In the genomic region with DNA sequence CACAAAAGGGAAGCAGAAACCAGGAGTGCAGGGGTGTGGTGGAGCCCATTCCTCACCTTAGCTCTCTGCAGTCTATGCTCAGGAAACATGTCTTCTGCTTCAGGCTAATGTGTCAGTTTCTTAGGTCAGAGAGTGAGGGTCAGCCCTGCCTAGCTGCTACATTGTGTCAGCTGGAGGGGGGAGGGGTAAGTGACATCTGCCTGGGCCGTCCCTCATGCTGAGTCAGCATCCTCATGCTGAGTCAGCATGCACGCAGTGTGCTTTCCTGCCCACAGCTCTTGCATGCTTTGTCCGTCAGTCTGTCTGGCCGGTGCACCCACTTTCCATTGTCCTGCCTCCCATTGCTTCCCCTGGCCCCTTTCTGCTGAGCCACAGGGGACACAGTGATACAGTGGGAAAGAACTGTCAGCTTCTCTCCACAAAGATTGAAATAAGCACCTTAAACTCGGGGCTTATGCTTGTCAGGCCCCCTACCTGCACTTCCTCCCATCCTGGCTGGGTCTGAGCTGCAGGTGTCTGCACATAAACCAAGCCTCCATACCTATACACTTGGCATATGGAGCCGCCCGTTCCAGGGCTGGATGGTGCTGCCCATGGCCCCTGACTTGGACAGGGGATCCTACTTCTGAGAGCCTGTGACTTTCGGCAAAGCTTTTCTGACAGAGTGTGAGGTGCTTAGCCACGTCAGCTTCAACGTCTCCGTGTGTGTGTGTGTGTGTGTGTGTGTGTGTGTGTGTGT, we compare ENCODE assay signal across 9 mouse cellular contexts. TPM values are rescaled to one million over a fixed set of nuclear protein-coding genes. Genes with fewer than 3 reads are reported as not detected.
DNase-seq lines count a peak whose midpoint lies in the region; ATAC-seq lines count a peak whose summit lies in the region.
"Had no signal": no experiment of that assay in that cellular context is flagged by ENCODE, and none has a peak within 500 bp of the region (broad histone marks: within the 10 kb centered on the region; RNA-seq: fewer than 3 reads in every experiment).

No protein-coding gene starts in this region.

- H3K36me3 ChIP-seq in hindbrain, embryonic 11.5 days (ENCODE audit: control insufficient read depth, insufficient read depth, low read length), result no peaks in the 10 kb centered on the region
- H3K36me3 ChIP-seq in hindbrain, embryonic 14.5 days (replicated peaks; ENCODE audit: control insufficient read depth, insufficient read depth), result no peaks in the 10 kb centered on the region
- no peaks in the 10 kb centered on the region for H3K36me3 ChIP-seq in neural tube, embryonic 11.5 days (ENCODE audit: control insufficient read depth, insufficient read depth, low read length)

- no peak for ATAC-seq in hindbrain, embryonic 11.5 days (ENCODE audit: low FRiP score)
- ATAC-seq in hindbrain, embryonic 14.5 days (ENCODE audit: low FRiP score), result no peak
- ATAC-seq in neural tube, embryonic 11.5 days (ENCODE audit: insufficient read depth, low FRiP score, low TSS enrichment), result no peak

- no peak overlapping the region for H3K4me2 ChIP-seq in hindbrain, embryonic 11.5 days (replicated peaks; ENCODE audit: low read depth, low read length)
- no peak overlapping the region for H3K4me2 ChIP-seq in hindbrain, embryonic 14.5 days (replicated peaks)
- H3K4me2 ChIP-seq in neural tube, embryonic 11.5 days (ENCODE audit: low read depth), result no peak overlapping the region

- DNase-seq in hindbrain, embryonic 11.5 days (ENCODE audit: low spot score), result peak; percentile 55
- DNase-seq in hindbrain, embryonic 14.5 days (ENCODE audit: low spot score), result no peak
- peak; percentile 29 for DNase-seq in neural tube, embryonic 11.5 days (ENCODE audit: low spot score)
- DNase-seq in neural tube, embryonic 10.5 days (ENCODE audit: extremely low spot score, low spot score), result no peak
- DNase-seq in kidney, postnatal 36 days, result peak; percentile 19 to 20
- DNase-seq in cerebellum, adult 11 months, result no peak
- no peak for DNase-seq in frontal cortex, postnatal 14 days (ENCODE audit: low spot score in 2 of 2)
- DNase-seq: cerebellum, adult 18-20 months; thymus, adult 2 months had no signal

- H3K4me1 ChIP-seq in hindbrain, embryonic 11.5 days (replicated peaks; ENCODE audit: control insufficient read depth, insufficient read depth, low read length), result 0 out of 2 replicates have a peak, but pooled peaks cover 8% of the 10 kb centered on the region
- 0 out of 2 replicates have a peak, but pooled peaks cover 9% of the 10 kb centered on the region for H3K4me1 ChIP-seq in hindbrain, embryonic 14.5 days (replicated peaks; ENCODE audit: control insufficient read depth, insufficient read depth, low read length)
- H3K4me1 ChIP-seq in neural tube, embryonic 11.5 days (ENCODE audit: control insufficient read depth, insufficient read depth, low read length), result peaks cover 5% of the 10 kb centered on the region; the same call in 1 of the 2 replicates

- H3K27me3 ChIP-seq in hindbrain, embryonic 11.5 days (ENCODE audit: control insufficient read depth, insufficient read depth, low read length), result peaks cover 2% of the 10 kb centered on the region; the same call in 1 of the 2 replicates
- peaks cover 22% of the 10 kb centered on the region; the same call in 1 of the 2 replicates for H3K27me3 ChIP-seq in hindbrain, embryonic 14.5 days (ENCODE audit: control insufficient read depth, insufficient read depth, low read length)
- H3K27me3 ChIP-seq in neural tube, embryonic 11.5 days (ENCODE audit: control insufficient read depth, insufficient read depth, low read length), result peaks cover 3% of the 10 kb centered on the region; the same call in 1 of the 2 replicates

- H3K4me3 ChIP-seq in hindbrain, embryonic 11.5 days (ENCODE audit: low read depth, low read length), result no peak overlapping the region
- no peak overlapping the region for H3K4me3 ChIP-seq in hindbrain, embryonic 14.5 days (replicated peaks; ENCODE audit: low read length)
- H3K4me3 ChIP-seq in neural tube, embryonic 11.5 days (ENCODE audit: low read depth, low read length), result no peak overlapping the region

- H3K9ac ChIP-seq in hindbrain, embryonic 11.5 days (ENCODE audit: low read depth, low read length), result no peak overlapping the region
- no peak overlapping the region for H3K9ac ChIP-seq in hindbrain, embryonic 14.5 days
- H3K9ac ChIP-seq in neural tube, embryonic 11.5 days (ENCODE audit: low read length), result no peak overlapping the region

- 54% methylated on average over 11 of the region's 11 CpGs for WGBS in hindbrain, embryonic 11.5 days
- WGBS in hindbrain, embryonic 14.5 days, result 50% methylated on average over 11 of the region's 11 CpGs
- WGBS in neural tube, embryonic 11.5 days, result 62% methylated on average over 11 of the region's 11 CpGs

- H3K27ac ChIP-seq in hindbrain, embryonic 11.5 days (ENCODE audit: low read depth, low read length), result no peak overlapping the region
- no peak overlapping the region for H3K27ac ChIP-seq in hindbrain, embryonic 14.5 days
- no peak overlapping the region for H3K27ac ChIP-seq in neural tube, embryonic 11.5 days (ENCODE audit: low read depth, low read length)

- H3K9me3 ChIP-seq in hindbrain, embryonic 11.5 days (ENCODE audit: control insufficient read depth, low read length), result no peaks in the 10 kb centered on the region
- H3K9me3 ChIP-seq in hindbrain, embryonic 14.5 days (ENCODE audit: control insufficient read depth, low read length), result no peaks in the 10 kb centered on the region
- H3K9me3 ChIP-seq in neural tube, embryonic 11.5 days (ENCODE audit: control insufficient read depth, low read length), result no peaks in the 10 kb centered on the region

RNA-seq across cellular contexts. Expression of gene Vstm4, which starts 3.4 kb away (rescaled TPM):
- polyA plus RNA-seq in hindbrain, embryonic 11.5 days (2014; fragmentation: Nextera tagmentation; extraction: Ambion mirVana), result 3.3 and 4.3 TPM in 2 replicates
- 12.6 and 12.8 TPM in 2 replicates for polyA plus RNA-seq in hindbrain, embryonic 14.5 days (2014; fragmentation: Nextera tagmentation; extraction: Ambion mirVana)
- 5.1 and 7.3 TPM in 2 replicates for polyA plus RNA-seq in neural tube, embryonic 11.5 days (2014; fragmentation: Nextera tagmentation; extraction: Ambion mirVana)

RNA-seq across cellular contexts. Expression of gene Fam170b, which starts 26.2 kb away (rescaled TPM):
- 0.08 TPM in 1 of 2 replicates, not detected in the other for polyA plus RNA-seq in hindbrain, embryonic 11.5 days (2014; fragmentation: Nextera tagmentation; extraction: Ambion mirVana)
- polyA plus RNA-seq in hindbrain, embryonic 14.5 days (2014; fragmentation: Nextera tagmentation; extraction: Ambion mirVana), result not detected in 2 replicates
- polyA plus RNA-seq in neural tube, embryonic 11.5 days (2014; fragmentation: Nextera tagmentation; extraction: Ambion mirVana), result not detected in 2 replicates
- polyA plus RNA-seq: thymus, adult 2 months had no signal

Comparison
In these comparisons a context has a peak if more than half of its experiments do, and no peak if none do; other contexts are left out.
1. DNase-seq: peak in hindbrain, embryonic 11.5 days (single experiment), neural tube, embryonic 11.5 days (single experiment) and kidney, postnatal 36 days (2 of 2); none in hindbrain, embryonic 14.5 days (single experiment), neural tube, embryonic 10.5 days (single experiment), cerebellum, adult 11 months (single experiment) and frontal cortex, postnatal 14 days (0 of 2).